Mouse (Mus musculus): ENCODE measurements around the gene Gdpd3. TPM values are rescaled to one million over a fixed set of nuclear protein-coding genes. Genes with fewer than 3 reads are reported as not detected.

Gene Gdpd3
- 1.2 and 1.6 TPM in 2 replicates for polyA plus RNA-seq (2012; rRNA removed)

DNA sequence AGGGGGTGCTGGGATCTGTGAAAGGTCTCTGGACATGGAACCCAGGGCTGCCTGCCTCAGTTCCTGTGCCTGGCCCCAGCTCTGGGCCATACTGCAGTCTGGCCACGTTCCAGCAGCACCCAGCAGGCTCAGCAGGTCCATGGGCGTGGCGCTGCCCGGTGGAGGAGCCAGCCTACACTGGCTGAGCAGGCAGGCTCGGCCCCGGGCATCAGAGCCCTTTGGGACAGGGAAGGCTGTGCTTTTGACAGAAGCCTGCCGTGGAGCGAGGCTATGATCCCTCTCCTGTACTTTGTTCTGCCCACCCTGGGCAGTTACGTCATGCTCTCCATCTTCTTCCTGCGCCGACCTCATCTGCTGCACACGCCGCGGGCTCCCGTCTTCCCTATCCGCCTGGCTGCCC, at the start of gene Gdpd3:
TSS of gene Gdpd3 (plus strand) at position 134 of the 400 bp plus-strand sequence.

DNA sequence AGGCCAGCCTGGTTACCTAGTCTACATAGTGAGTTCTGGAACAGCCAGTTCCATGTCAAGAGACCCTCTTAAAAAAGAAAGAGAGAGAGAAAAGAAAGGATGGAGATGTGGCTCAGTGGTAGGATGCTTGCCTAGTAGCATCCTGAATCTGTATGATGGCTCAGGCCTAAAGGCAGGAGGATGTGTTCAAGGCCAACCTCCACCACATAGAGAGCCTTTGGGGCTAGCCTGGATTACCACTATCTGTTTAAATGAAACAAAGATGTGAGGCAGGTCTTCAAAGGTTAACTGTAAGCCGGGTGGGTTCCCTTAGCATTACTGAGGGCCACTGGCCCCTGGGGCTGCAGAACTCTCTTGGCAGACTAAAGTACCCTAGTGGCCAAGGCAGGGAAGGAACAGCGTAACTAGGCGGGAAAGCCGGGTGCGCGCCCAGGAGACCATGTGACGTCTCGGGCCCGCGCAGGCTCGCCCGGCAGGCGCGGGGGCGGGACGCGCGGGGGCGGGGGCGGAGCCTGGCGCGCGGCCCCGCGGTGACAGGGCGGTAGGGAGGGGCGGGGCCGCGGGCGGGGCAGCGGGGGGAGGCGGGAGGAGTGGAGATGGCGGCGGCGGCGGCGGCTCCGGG, 7.0 kb upstream of the Gdpd3 start, which contains the start of gene Mapk3:
TSS of gene Mapk3 (plus strand) at position 552 of the 622 bp plus-strand sequence.

DNA sequence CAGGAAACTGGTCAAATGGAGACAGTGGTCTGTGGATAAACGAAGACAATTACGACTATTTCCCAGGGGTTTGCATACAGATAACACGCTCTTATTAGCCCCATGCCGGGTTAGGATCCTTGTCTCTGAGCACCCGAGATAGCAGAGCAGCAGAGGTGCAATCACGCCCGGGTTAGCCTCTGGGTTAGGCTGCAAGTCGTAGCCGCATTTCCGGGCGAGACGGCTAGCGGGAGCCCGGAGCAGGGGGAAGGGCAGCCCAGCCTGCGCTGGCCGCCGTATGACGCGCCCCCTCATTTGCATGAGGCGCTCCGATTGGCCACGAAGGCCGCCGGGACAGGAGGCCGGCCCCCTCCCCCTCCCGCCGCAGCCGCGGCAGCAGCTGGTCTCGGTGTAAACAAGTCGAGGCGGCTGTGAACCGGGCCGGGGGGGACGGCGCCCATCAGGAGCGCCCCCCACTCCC, 10.5 kb downstream of the Gdpd3 start, which contains the start of gene Ypel3:
TSS of gene Ypel3 (plus strand) at position 358 of the 460 bp plus-strand sequence.

DNA sequence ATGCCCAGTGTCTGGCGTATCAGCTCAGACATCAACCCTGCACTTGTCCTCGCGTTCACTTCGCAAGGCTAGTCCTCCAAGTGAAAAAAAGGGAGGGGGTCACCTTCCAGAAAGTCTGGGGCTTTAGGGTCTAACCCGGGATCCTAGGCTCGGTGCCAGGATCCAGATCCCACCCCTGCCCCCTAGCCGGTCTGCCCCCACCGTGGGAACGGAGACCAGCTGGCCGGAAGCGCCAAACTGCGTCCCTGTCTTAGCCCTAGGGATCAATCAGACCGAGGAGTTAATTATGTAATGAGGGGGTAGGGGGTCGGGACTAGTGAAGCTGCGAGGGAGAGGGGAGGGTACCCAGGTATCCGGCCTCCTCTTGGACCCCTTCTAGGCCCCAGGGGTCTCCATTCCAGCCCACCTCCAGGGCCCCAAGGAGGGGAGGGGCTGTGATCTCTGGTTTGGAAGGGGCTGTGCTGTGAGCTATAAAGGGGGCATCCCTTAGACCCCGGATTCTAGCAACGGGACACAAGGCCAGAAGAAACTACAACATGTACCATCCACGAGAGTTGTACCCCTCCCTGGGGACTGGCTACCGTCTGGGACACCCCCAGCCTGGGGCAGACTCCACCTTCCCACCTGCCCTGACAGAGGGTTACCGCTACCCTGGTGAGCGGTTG, 15.0 kb downstream of the Gdpd3 start, which contains the start of gene Tbx6:
TSS of gene Tbx6 (plus strand) at position 513 of the 665 bp plus-strand sequence.

DNA sequence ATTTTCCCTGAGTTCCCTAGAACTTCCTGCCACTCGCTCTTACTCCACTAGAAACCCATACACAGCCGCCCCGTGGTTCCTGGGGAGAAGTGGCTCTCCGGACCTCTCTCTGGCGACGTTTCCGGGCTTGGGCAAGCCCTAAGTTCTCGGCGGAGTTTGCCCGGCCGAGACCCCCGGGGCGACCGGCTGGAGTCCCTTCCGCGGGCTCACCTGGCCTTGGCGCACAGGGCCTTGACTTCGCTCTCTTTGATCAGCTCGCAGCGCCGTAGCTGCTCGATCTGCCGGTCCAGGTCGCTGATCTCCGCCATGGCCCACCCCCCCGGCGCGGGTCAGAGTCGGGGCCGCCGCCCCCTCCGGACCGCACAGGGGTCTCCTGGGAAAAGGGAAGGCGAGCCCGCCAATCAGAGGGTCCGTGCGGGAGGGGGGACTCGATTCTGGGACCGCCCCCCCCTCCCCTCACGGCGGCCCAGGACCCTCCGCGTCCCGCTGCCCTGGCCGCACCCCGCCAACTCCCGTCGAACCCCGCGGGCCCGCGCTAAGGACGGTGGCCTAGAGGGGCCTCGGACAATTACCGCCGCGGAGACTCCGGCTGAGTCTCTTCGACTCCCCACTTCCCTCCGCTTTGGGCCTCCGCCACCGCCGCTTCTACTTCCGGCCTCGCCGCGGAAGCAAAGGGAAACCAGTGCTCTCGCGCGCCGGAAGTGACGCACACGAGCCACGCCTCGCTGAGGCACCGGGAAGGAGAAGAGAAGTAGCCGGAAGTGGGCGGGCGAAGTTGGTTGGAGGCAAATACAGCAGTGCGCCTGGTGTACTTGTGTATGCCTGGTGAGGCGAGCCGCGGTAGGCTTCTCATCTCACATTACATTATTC, 26.0 kb downstream of the Gdpd3 start, which contains the start of gene Ppp4c:
TSS of gene Ppp4c (minus strand) at position 646 of the 870 bp plus-strand sequence.

DNA sequence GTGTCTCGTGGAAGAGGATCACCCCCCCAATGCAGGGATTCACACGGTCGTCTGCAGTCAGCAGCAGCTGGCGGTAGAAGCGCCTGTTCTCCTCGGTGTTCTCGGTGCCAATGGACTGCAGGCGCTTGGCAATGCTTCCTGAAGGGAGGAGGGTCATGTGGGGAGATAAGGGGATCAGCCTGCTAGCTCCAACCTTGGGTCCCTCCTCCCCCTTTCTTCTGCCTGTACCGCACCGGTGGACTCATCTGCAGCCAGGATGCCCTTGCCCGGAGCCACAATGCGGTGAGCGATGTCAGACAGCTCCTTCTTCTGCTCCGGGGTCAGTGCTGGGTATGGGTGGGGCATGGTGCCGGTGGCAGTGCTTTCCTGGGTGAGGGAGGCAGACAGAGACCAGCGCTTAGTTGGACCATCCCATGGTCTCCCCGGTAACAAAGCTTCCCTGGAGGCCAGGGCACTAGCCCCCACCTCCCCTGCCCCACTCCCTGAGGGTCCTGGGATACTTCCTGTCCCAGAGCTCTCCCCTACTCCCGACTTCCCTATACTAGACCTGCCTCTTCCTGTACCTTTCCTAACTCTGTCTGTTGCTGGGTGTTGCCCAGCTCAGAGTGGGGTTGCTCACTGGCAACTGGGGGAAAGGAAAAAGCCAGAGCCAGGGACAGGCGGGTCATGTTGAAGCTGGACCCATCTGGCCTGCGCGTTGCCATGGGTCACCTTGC, 31.4 kb downstream of the Gdpd3 start, which contains the start of gene Fam57b:
TSS of gene Fam57b (plus strand) at position 258 of the 716 bp plus-strand sequence.

Other genes starting within 250 kb of the Gdpd3 start
- gene Eif3c, start 199.9 kb upstream of the Gdpd3 start, polyA plus RNA-seq (2012; rRNA removed): 62.2 and 63.9 TPM in 2 replicates
- 1.5 and 1.8 TPM in 2 replicates for gene Apobr, start 181.4 kb upstream of the Gdpd3 start, polyA plus RNA-seq (2012; rRNA removed)
- 7.1 and 8.9 TPM in 2 replicates for gene Cln3, start 180.5 kb upstream of the Gdpd3 start, polyA plus RNA-seq (2012; rRNA removed)
- 0.05 TPM in 1 of 2 replicates, not detected in the other for gene Il27, start 171.4 kb upstream of the Gdpd3 start, polyA plus RNA-seq (2012; rRNA removed)
- gene Nupr1, start 135.5 kb upstream of the Gdpd3 start, polyA plus RNA-seq (2012; rRNA removed): 2.1 and 2.9 TPM in 2 replicates
- gene Sgf29, start 117.0 kb upstream of the Gdpd3 start, polyA plus RNA-seq (2012; rRNA removed): 24.7 and 26.9 TPM in 2 replicates
- 4.4 and 5.2 TPM in 2 replicates for gene Sult1a1, start 89.9 kb upstream of the Gdpd3 start, polyA plus RNA-seq (2012; rRNA removed)
- gene Bola2, start 70.9 kb upstream of the Gdpd3 start, polyA plus RNA-seq (2012; rRNA removed): 33.9 and 35.2 TPM in 2 replicates
- gene Slx1b, start 70.5 kb upstream of the Gdpd3 start, polyA plus RNA-seq (2012; rRNA removed): 4.6 and 4.9 TPM in 2 replicates
- 44.1 and 60.0 TPM in 2 replicates for gene Coro1a, start 58.5 kb upstream of the Gdpd3 start, polyA plus RNA-seq (2012; rRNA removed)
- 28.0 and 36.0 TPM in 2 replicates for gene Mapk3, start 6.7 kb upstream of the Gdpd3 start, polyA plus RNA-seq (2012; rRNA removed)
- 58.6 and 66.7 TPM in 2 replicates for gene Ypel3, start 10.6 kb downstream of the Gdpd3 start, polyA plus RNA-seq (2012; rRNA removed)
- 1.0 and 1.3 TPM in 2 replicates for gene Tbx6, start 15.1 kb downstream of the Gdpd3 start, polyA plus RNA-seq (2012; rRNA removed)
- gene Ppp4c, start 26.2 kb downstream of the Gdpd3 start, polyA plus RNA-seq (2012; rRNA removed): 74.0 and 86.5 TPM in 2 replicates
- 0.09 and 0.13 TPM in 2 replicates for gene Fam57b, start 31.3 kb downstream of the Gdpd3 start, polyA plus RNA-seq (2012; rRNA removed)
- gene 4930451I11Rik, start 65.3 kb downstream of the Gdpd3 start, polyA plus RNA-seq (2012; rRNA removed): not detected in 2 replicates
- 0.01 and 0.03 TPM in 2 replicates for gene Doc2a, start 81.1 kb downstream of the Gdpd3 start, polyA plus RNA-seq (2012; rRNA removed)
- 58.3 and 79.1 TPM in 2 replicates for gene Hirip3, start 95.6 kb downstream of the Gdpd3 start, polyA plus RNA-seq (2012; rRNA removed)
- 23.2 and 24.6 TPM in 2 replicates for gene Ino80e, start 96.0 kb downstream of the Gdpd3 start, polyA plus RNA-seq (2012; rRNA removed)
- gene Taok2, start 118.4 kb downstream of the Gdpd3 start, polyA plus RNA-seq (2012; rRNA removed): 15.6 and 17.1 TPM in 2 replicates
- 9.6 and 10.9 TPM in 2 replicates for gene Tmem219, start 156.6 kb downstream of the Gdpd3 start, polyA plus RNA-seq (2012; rRNA removed)
- 4.2 and 4.6 TPM in 2 replicates for gene Kctd13, start 162.5 kb downstream of the Gdpd3 start, polyA plus RNA-seq (2012; rRNA removed)
- not detected in 2 replicates for gene Asphd1, start 183.2 kb downstream of the Gdpd3 start, polyA plus RNA-seq (2012; rRNA removed)
- gene Sez6l2, start 184.2 kb downstream of the Gdpd3 start, polyA plus RNA-seq (2012; rRNA removed): 0.18 and 0.26 TPM in 2 replicates
- gene Cdipt, start 209.6 kb downstream of the Gdpd3 start, polyA plus RNA-seq (2012; rRNA removed): 29.7 and 37.0 TPM in 2 replicates
- 0.23 and 0.35 TPM in 2 replicates for gene Cdiptos, start 209.8 kb downstream of the Gdpd3 start, polyA plus RNA-seq (2012; rRNA removed)
- 4.0 and 4.7 TPM in 2 replicates for gene Mvp, start 248.3 kb downstream of the Gdpd3 start, polyA plus RNA-seq (2012; rRNA removed)